Mouse (Mus musculus) small intestine, adult 2 months (tissue): ENCODE results near the gene Rbl2.

Experiments used
- CTCF ChIP-seq: fragments of 200-500 bp; IDR thresholded peaks from 2 replicates; pipeline ENCODE4 v1.5.1; 2012; ENCODE audit warnings: low read depth, mild to moderate bottlenecking, control low read depth, inconsistent platforms, low read length, moderate library complexity, mixed read lengths; ENCODE audit not compliant: insufficient replicate concordance, insufficient read length; ENCODE audit errors: extremely low read depth
- POLR2A ChIP-seq: fragments of 200-500 bp; IDR thresholded peaks from 2 replicates; pipeline ENCODE4 v1.6.1; 2012; ENCODE audit warnings: low read depth, mild to moderate bottlenecking, control low read depth, inconsistent platforms, low read length, moderate library complexity

DNA sequence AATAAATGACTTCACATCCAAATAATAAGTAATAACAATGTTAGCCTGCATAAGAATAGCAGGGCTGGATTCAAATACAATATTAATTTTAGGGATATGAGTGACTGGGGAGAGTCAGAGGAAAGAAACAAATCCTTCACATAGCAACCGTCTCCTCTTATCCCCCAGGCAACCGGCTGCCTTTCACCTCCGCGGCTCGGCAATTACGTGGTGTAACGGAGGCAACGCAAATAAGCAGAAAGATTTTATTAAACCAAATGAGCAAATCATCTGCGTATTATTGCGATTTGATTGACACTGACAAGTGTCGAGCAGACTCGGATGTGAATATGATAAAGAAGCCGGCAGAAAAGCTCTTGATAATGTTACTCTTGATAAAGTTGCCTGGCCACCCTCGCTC, 101.1 kb downstream of the Rbl2 start:
- TF ChIP-seq POLR2A (no peak), CTCF (no peak)
